Mouse (Mus musculus) large intestine, adult 2 months (tissue): ENCODE measurements around the gene Mdn1. TPM values are rescaled to one million over a fixed set of nuclear protein-coding genes. Genes with fewer than 3 reads are reported as not detected.

Source experiments
- DNase-seq: peaks from one replicate; pipeline ENCODE4 v3.0.0-alpha.2; 2012; ENCODE audit warnings: low read depth, low spot score
- WGBS: fragments of 180-500 bp; shearing (Covaris S2); methylation state at CpG from one replicate; pipeline ENCODE4 v1.1.7; 2018; 5-methylcytosine and 5-hydroxymethylcytosine counted together
- polyA plus RNA-seq: library from polyadenylated mRNA; depleted of rRNA; stranded (reverse); fragments of >200 nt; gene quantifications from 2 replicates; pipeline ENCODE4 v1.2.3, GENCODE M21; 2012; rRNA removed

Gene Mdn1
- polyA plus RNA-seq = 3.6 and 5.2 TPM in 2 replicates

DNA sequence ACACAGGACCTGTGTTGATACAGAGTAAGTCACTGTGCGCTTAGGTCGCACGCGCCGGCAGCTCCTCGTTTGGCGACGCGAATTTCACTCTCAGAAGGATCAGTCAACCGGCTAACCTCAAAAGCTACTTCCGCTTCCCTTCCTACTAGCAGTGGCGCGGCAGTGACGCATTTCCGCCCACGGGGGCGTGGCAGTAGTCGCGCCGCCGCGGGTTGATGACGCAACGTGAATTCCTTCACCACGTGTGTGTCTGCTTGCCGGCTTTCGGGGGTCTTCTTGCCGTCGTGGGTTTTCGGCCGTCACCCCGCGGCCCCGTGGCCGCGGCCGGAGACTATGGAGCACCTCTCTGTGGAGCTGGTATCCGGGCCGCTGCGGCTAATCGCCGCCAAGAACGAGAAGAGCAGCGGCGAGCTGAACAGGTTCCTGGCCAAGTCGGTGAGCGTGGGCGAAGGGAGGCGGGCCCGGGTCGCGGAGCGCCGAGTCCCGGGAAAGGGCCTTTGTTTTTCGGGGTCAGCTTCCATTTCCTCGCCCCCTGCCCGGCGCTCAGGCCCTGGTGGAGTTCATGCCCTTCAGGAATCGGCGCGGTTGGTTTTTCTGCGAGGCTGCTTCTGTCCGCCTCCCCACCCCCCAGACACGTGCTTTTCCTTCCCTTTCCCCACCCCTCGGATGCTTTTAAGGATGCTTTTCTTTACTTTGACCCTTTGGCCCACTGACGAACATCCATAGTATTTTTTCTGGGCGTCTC is at the start of gene Mdn1:
TSS of gene Mdn1 (plus strand) at position 202 of the 745 bp plus-strand sequence.
- WGBS = under 1% methylated on average over 68 of the region's 68 CpGs
- peak; percentile 71 for DNase-seq

GRCm38 (mm10) chr4:32615034-32615881 is 41.7 kb upstream of the Mdn1 start, which contains the start of gene Casp8ap2:
Casp8ap2 (plus strand) TSS chr4:32615451.
- DNase-seq = peak; percentile 96
- under 1% methylated on average over 67 of the region's 67 CpGs for WGBS

GRCm38 (mm10) chr4:32621637-32622036 is 35.3 kb upstream of the Mdn1 start:
- no peak for DNase-seq

DNA sequence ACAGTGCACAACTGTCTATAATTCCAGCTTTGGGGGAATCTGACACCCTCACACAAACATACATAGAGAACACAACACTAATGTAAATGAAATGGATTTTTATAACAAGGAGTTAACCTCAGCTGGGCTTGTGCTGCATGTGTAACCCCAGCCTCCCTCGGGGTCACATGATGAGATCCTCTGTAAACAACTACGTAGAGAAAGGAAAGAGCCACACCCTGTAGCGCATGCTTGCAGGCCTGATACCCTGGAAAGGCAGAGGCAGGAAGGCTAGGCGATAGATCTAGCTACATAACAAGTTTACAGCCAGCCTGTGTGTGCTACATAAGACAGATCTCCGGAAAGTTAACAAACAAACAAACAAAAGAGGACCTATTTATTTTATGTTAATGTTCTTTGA is 5.2 kb upstream of the Mdn1 start:
- DNase-seq = no peak
- WGBS = 48% methylated on average over 5 of the region's 5 CpGs

DNA sequence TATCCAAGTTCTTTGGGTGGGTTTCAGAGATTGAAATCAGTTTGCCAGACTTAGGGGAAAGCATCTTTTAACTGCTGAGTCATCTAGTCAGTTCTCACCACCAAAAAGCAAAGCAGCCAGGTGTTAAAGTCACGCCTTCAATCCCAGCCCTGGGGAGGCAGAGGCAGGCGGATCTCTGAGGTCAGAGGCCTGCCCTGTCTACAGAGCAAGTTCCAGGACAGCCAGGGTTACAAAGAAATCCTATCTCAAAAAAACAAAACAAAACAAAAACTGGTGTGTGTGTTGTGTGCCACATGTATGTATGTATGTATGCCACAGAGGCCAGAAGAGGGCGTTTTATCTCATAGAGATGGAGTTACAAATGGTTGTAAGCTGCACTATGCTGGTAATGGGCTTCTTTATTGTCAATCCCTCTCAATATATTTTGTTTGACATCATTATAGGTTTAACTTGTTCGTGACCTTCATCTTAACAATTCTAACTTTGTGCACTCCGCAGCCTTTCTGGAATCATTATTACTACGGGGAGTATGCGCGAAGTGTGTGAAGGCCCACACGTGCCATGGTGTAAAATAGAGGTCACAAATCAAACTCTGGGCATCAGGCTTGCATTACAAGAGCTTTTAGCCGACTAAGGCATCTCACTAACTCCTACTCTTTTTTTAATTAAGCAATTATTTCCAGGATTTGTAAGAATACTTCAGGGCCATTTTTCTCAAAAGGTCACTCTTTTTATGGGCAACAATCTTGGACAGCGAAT is 594 bp upstream of the Mdn1 start:
- DNase-seq = no peak
- 58% methylated on average over 11 of the region's 11 CpGs for WGBS

- no peak for DNase-seq
- WGBS = 83% methylated on average over 4 of the region's 4 CpGs
These were observed 8.9 kb downstream of the Mdn1 start for GRCm38 (mm10) chr4:32665843-32666242.

GRCm38 (mm10) chr4:32668291-32668690 is 11.4 kb downstream of the Mdn1 start:
- DNase-seq = no peak
- WGBS = 89% methylated on average over 1 of the region's 1 CpGs

DNA sequence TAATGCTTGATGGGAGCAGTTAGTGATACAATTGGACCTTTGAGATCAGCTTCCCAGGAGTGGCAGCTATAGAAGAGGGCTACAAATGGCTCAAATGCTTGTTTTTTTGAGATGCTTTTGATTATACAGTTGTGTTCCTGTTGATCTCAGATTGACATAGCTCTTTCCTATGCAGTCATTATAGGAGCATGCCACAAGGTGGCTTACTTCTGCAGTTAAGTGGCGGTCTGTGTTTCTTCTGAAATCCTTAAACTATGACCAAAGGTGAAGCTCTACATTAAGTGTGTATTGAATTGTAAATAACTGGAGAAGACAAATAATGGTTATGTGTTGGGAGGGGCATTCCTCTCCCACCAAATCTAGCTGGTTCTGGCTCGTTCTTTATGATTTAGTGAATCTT is 12.9 kb downstream of the Mdn1 start:
- DNase-seq = no peak
- WGBS = 85% methylated on average over 2 of the region's 2 CpGs

GRCm38 (mm10) chr4:32674025-32674424 is 17.1 kb downstream of the Mdn1 start:
- DNase-seq = no peak
- WGBS = 66% methylated on average over 2 of the region's 2 CpGs

GRCm38 (mm10) chr4:32677471-32677870 is 20.6 kb downstream of the Mdn1 start:
- 88% methylated on average over 3 of the region's 3 CpGs for WGBS
- DNase-seq = no peak

DNA sequence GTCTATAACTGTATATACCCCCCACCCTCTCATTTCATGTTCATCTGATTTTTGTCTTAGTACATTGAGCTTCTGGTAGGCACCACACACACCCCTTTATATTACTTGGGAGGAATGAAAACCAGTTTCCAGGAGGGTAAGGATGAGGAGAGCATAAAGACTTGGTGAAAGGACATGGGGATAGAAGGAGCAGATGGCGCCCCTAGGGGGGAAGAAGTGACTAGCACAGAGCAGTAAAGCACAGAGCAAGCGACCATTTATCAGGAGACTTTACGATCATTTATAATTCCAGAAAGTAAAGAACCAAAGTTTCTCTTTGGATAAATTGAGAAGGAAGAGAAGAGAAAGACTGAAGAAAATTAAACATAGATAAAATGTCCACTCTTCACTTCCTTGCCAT is 23.9 kb downstream of the Mdn1 start:
- 79% methylated on average over 3 of the region's 3 CpGs for WGBS
- DNase-seq = no peak

DNA sequence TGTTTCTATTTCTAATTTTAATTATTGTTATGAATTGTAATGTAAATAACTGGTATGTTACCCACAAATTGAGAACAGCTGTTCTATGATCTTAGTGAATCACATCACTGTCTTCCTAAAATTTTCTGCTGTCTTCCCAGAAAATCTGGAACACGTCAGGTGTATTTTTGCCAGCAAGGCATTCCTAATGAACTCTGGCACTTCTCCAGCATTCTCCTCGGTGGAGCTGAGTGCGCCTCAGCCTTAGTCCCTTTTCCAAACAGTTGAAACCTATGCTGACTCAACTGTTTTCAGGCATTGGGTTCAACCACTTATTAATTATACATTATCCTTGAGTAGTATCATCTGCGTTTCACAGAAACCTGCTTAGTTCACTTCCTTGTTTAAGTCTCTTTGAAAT is 25.6 kb downstream of the Mdn1 start:
- no peak for DNase-seq
- 75% methylated on average over 4 of the region's 4 CpGs for WGBS

- WGBS = 82% methylated on average over 6 of the region's 6 CpGs
These were observed 26.2 kb downstream of the Mdn1 start for GRCm38 (mm10) chr4:32683061-32683582.

DNA sequence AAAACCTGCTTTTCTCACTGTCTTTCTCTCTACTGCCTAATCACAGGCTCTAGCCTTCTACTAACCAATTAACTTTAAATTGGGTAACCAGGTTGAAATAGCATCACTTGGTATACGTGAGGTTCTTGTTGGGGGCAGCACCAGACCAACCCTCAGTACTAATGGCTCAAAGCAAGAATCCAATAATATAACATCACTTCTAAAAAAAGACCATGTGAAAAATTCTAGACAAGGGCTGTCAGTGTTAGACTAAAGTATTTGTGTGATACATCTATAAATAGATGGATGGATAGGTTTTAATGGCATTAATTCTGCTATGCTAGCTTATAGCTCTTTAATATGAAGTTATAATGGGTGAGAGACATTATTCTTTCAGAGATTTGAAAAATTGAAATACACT is 60.8 kb downstream of the Mdn1 start:
- DNase-seq = no peak
- WGBS = 96% methylated on average over 1 of the region's 1 CpGs

More at GRCm38 (mm10) chr4:32683061-32683582, 26.2 kb downstream of the Mdn1 start:
- no peak for DNase-seq

DNA sequence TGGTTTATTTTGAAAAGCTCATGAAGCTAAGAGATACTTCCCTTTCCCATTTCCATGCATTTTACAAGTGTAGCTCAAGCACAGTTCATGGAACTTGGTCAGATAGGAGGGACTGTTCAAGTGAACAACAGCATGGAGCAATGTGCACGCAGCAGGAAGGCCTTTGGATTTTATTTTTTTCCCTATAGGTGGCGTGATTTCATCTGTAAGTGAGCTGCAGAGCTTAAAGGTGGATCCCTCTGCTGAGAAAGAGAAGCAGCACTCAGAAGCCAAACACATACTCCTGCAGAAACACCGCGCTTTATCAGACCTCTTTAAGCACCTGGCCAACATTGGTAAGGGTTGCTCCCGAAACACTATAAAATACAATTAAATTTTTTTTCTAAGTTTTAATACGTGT is 88.5 kb downstream of the Mdn1 start:
- no peak for DNase-seq
- 90% methylated on average over 6 of the region's 6 CpGs for WGBS

DNA sequence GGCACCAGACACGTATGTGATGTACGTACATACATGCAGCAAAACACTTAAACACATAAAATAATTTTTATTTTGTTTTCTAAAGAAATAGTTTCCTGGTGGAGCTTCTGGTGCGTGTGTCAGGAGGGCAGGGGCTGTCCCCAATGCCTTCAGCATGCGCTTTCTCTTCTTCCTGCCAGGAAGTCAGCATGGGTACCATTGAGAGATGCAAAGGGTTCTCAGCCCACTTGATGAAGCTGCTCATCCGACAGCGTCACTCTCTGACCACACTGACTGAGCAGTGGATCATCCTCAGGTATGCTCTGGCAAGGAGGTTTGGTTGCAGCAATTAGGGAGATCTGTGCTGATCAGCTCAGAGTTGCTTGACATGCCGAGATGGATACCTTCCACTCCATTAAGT is 91.5 kb downstream of the Mdn1 start:
- 94% methylated on average over 7 of the region's 7 CpGs for WGBS
- DNase-seq = no peak

DNA sequence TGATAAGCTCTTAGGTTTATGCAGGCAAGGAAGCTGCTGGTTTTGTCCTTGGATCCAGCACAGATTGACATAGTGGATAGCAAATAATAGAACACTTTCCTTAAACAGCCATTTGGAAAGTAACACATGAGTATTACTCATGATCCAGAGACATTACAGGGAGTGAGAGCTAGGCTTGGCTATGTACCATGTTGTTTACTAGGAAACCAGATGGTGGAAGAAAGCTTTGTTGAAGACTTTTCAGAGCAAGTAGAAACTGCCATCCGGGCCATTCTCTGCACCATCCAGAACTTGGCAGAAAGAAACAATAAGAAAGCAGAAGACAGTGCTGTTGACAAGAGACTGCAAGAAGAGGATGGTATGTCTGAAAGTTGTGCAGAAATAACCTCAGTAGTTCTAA is 93.8 kb downstream of the Mdn1 start:
- no peak for DNase-seq
- 86% methylated on average over 1 of the region's 1 CpGs for WGBS

DNA sequence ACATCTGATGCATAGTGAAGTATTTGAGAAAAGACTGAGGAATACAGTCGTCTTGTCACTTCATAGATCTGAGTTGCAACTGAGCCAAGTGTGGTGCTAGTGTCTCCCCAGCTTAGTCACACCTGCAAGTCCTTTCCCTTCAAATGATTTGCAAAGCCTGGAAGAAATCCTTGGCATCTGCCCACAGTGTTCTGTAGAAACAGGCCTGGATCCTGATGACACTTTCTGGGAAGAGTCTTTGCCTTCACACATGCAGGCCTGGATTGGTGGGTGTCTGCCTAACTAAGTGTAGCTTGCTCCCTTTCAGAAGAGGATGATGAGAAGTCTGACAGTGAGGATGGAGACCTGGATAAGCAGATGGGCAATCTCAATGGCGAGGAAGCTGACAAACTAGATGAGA is 100.5 kb downstream of the Mdn1 start:
- WGBS = 86% methylated on average over 2 of the region's 2 CpGs
- no peak for DNase-seq

- DNase-seq = no peak
- WGBS = 95% methylated on average over 7 of the region's 7 CpGs
These were observed 110.6 kb downstream of the Mdn1 start for GRCm38 (mm10) chr4:32767471-32767870.

- DNase-seq = no peak
- WGBS = 88% methylated on average over 10 of the region's 10 CpGs
These were observed 111.1 kb downstream of the Mdn1 start for GRCm38 (mm10) chr4:32768046-32768445.
